In the genomic region with DNA sequence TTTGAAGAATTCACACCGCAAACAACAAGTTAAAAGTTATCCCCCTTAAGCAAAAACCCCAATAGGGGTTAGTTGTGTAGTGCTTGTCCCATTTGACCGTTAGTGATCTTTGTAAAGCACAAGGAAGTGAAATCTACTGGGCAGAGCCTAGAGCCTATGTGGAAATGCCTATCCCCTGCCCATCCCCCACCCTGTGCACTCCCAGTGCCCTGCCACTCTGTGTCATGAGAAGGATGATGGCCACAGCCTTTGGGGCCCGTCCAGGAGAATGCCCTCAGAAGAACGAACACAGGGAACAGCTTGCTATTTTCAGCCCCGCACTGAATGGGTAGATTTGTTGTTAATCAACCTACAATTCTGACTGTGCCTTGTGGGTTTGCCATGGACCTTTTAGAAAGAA, we compare ENCODE assay signal across 10 mouse cellular contexts. TPM values are rescaled to one million over a fixed set of nuclear protein-coding genes. Genes with fewer than 3 reads are reported as not detected.
DNase-seq lines count a peak whose midpoint lies in the region; ATAC-seq lines count a peak whose summit lies in the region.
"Had no signal": no experiment of that assay in that cellular context is flagged by ENCODE, and none has a peak within 500 bp of the region (broad histone marks: within the 10 kb centered on the region; RNA-seq: fewer than 3 reads in every experiment).

No protein-coding gene starts in this region.

- peak; percentile 12 for DNase-seq in A20 (ENCODE audit: low read depth, low spot score)
- DNase-seq in adrenal gland, adult 8-10 months: peak; percentile 30
- DNase-seq in heart, adult 18-20 months: peak; percentile 73 to 76
- no peak for DNase-seq in ovary, postnatal 36 days (ENCODE audit: low spot score)
- no peak for DNase-seq in layer of hippocampus, postnatal 25 days (ENCODE audit: extremely low spot score in 1 of 2, low spot score in 1 of 2)
- no peak for DNase-seq in MN1 (ENCODE audit: low spot score)

- peaks cover 20% of the 10 kb centered on the region for H3K4me1 ChIP-seq in liver, embryonic 15.5 days (replicated peaks)
- H3K4me1 ChIP-seq: embryonic facial prominence, embryonic 12.5 days; lung, embryonic 15.5 days had no signal

- WGBS in liver, embryonic 15.5 days (ENCODE audit: insufficient replicate concordance): 63% methylated on average over 5 of the region's 5 CpGs

- H3K36me3 ChIP-seq in liver, embryonic 15.5 days (replicated peaks): peaks cover 17% of the 10 kb centered on the region

- no peak overlapping the region for H3K27ac ChIP-seq in liver, embryonic 15.5 days (replicated peaks)
- H3K27ac ChIP-seq: embryonic facial prominence, embryonic 12.5 days; lung, embryonic 15.5 days had no signal

- H3K27me3 ChIP-seq in liver, embryonic 15.5 days: no peaks in the 10 kb centered on the region
- H3K27me3 ChIP-seq: embryonic facial prominence, embryonic 12.5 days; lung, embryonic 15.5 days had no signal

- H3K9ac ChIP-seq in liver, embryonic 15.5 days: no peak overlapping the region
- H3K9ac ChIP-seq: embryonic facial prominence, embryonic 12.5 days; lung, embryonic 15.5 days had no signal

- H3K9me3 ChIP-seq in liver, embryonic 15.5 days (replicated peaks): no peaks in the 10 kb centered on the region
- H3K9me3 ChIP-seq: embryonic facial prominence, embryonic 12.5 days; lung, embryonic 15.5 days had no signal

- no peak overlapping the region for H3K4me2 ChIP-seq in liver, embryonic 15.5 days
- H3K4me2 ChIP-seq: embryonic facial prominence, embryonic 12.5 days; lung, embryonic 15.5 days had no signal

- ATAC-seq in liver, embryonic 15.5 days (ENCODE audit: insufficient read depth): peak; percentile 47; the same call in 1 of the 2 replicates
- no peak; the same call in 1 of the 2 replicates for ATAC-seq in frontal cortex, adult (ENCODE audit: low TSS enrichment)

- H3K4me3 ChIP-seq in liver, embryonic 15.5 days (replicated peaks): no peak overlapping the region
- H3K4me3 ChIP-seq: embryonic facial prominence, embryonic 12.5 days; lung, embryonic 15.5 days had no signal

RNA-seq across cellular contexts. Expression of a gene that starts 6.5 kb away (rescaled TPM):
- 10 to 100 TPM; 23.5 to 36.6 (median 26.6) TPM for total RNA-seq in adrenal gland, adult 8-10 months (2022)
- total RNA-seq in heart, adult 18-20 months (2021): 10 to 100 TPM; 19.1 to 21.9 TPM
- polyA plus RNA-seq in liver, embryonic 15.5 days (2015; fragmentation: Nextera tagmentation; extraction: Ambion mirVana): 26.7 and 27.7 TPM in 2 replicates
- total RNA-seq in layer of hippocampus, postnatal 25 days (2021): 10 to 100 TPM; 30.0 to 38.5 TPM

Comparison
In these comparisons a context has a peak if more than half of its experiments do, and no peak if none do; other contexts are left out.
1. DNase-seq: peak in A20 (single experiment), adrenal gland, adult 8-10 months (single experiment) and heart, adult 18-20 months (2 of 2); none in ovary, postnatal 36 days (single experiment), layer of hippocampus, postnatal 25 days (0 of 2) and MN1 (single experiment).